Mouse (Mus musculus) midbrain, embryonic 15.5 days (tissue): ENCODE results near the gene Mex3b. TPM values are rescaled to one million over a fixed set of nuclear protein-coding genes. Genes with fewer than 3 reads are reported as not detected.

Experiments
- ATAC-seq: fragments of 200-750 bp; cut with Nextera tagmentation; replicated peaks from 2 replicates; pipeline ENCODE4 v1.8.0; 2017; ENCODE audit warnings: moderate TSS enrichment
- H3K27ac ChIP-seq: fragments of 300-500 bp; sonication (generic); 2 replicates; pipeline ENCODE4 v1.5.1; 2015; ENCODE audit warnings: mild to moderate bottlenecking, inconsistent platforms
- H3K27me3 ChIP-seq: fragments of 300-500 bp; sonication (generic); replicated peaks from 2 replicates; pipeline ENCODE4 v1.6.1; 2015; ENCODE audit warnings: inconsistent platforms
- H3K36me3 ChIP-seq: fragments of 300-500 bp; sonication (generic); replicated peaks from 2 replicates; pipeline ENCODE4 v1.6.1; 2015; ENCODE audit warnings: inconsistent platforms
- H3K4me1 ChIP-seq: fragments of 300-500 bp; sonication (generic); 2 replicates; pipeline ENCODE4 v1.6.1; 2015; ENCODE audit warnings: inconsistent platforms
- H3K4me2 ChIP-seq: fragments of 300-500 bp; sonication (generic); 2 replicates; pipeline ENCODE4 v1.6.1; 2015; ENCODE audit warnings: inconsistent platforms, mild to moderate bottlenecking, moderate library complexity
- H3K4me3 ChIP-seq: fragments of 300-500 bp; sonication (generic); 2 replicates; pipeline ENCODE4 v1.5.1; 2015; ENCODE audit warnings: mild to moderate bottlenecking, inconsistent platforms
- H3K9ac ChIP-seq: fragments of 300-500 bp; sonication (generic); 2 replicates; pipeline ENCODE4 v1.6.1; 2015; ENCODE audit warnings: mild to moderate bottlenecking, inconsistent platforms
- H3K9me3 ChIP-seq: fragments of 300-500 bp; sonication (generic); 2 replicates; pipeline ENCODE4 v1.6.1; 2016; ENCODE audit warnings: inconsistent platforms
- WGBS: fragments of 180-500 bp; shearing (Covaris S2); methylation state at CpG from one replicate; pipeline ENCODE4 v1.1.7; 2015; ENCODE audit warnings: mixed read lengths; 5-methylcytosine and 5-hydroxymethylcytosine counted together
- polyA plus RNA-seq: library from polyadenylated mRNA; unstranded; fragments of >200 nt; fragmentation: Nextera tagmentation; extraction: Ambion mirVana; gene quantifications from 2 replicates; pipeline ENCODE4 v1.2.1, GENCODE M21; 2015

Gene Mex3b
- polyA plus RNA-seq, 1 experiment from 2014 or later: 33.1 TPM

DNA sequence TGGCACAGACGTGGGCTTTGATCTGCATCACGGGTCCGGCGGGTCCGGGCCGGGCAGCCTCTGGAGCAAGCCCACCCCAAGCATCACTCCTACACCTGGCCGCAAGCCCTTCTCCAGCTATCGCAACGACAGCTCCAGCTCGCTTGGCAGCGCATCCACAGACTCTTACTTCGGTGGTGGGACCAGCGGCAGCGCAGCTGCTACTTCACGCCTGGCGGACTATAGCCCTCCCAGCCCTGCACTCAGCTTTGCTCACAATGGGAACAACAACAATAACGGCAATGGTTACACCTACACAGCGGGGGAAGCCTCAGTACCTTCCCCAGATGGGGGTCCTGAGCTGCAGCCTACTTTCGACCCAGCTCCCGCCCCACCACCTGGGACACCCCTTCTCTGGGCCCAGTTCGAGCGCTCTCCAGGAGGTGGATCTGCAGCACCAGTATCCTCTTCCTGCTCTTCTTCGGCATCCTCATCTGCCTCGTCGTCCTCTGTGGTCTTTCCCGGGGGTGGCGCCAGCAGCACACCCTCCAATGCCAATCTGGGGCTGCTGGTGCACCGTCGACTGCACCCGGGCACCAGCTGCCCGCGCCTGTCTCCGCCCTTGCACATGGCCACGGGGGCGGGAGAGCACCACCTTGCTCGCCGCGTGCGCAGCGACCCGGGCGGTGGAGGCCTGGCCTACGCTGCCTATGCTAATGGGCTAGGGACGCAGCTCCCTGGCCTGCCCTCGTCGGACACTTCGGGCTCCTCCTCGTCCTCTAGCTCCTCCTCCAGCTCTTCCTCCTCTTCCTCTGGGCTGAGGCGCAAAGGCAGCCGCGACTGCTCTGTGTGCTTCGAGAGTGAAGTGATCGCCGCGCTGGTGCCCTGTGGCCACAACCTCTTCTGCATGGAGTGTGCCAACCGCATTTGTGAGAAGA is 2.4 kb downstream of the Mex3b start:
- peaks cover 27% of the 10 kb centered on the region for H3K4me1 ChIP-seq
- H3K9me3 ChIP-seq: no peaks in the 10 kb centered on the region
- H3K4me2 ChIP-seq: peak overlapping the region; percentile 88
- H3K4me3 ChIP-seq: peak overlapping the region; percentile 92
- peak overlapping the region; percentile 100 for H3K27ac ChIP-seq
- no peaks in the 10 kb centered on the region for H3K27me3 ChIP-seq
- under 1% methylated on average over 55 of the region's 56 CpGs for WGBS
- peaks cover 11% of the 10 kb centered on the region; the same call in 1 of the 2 replicates for H3K36me3 ChIP-seq
- H3K9ac ChIP-seq: peak overlapping the region; percentile 100
- no peak for ATAC-seq

DNA sequence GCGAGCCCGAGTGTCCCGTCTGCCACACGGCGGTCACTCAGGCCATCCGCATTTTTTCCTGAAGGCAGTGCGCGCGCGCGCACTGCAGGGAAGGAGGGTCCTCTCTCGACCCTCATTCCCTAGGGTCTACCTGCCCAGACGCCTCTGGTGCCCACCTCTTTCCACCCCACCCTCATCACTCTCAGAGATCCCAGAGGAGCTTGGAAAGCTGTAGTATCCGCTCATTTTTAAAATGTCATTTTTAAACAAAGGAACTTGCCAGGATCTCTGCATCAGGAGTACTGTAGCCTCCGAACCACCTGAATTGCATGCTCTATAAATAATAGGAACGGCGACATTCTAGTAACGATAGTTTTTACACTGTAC is 3.0 kb downstream of the Mex3b start:
- H3K36me3 ChIP-seq: peaks cover 11% of the 10 kb centered on the region; the same call in 1 of the 2 replicates
- WGBS: 6% methylated on average over 18 of the region's 18 CpGs
- peaks cover 20% of the 10 kb centered on the region for H3K4me1 ChIP-seq
- peak overlapping the region; percentile 92 for H3K4me3 ChIP-seq
- peak overlapping the region; percentile 100 for H3K27ac ChIP-seq
- H3K27me3 ChIP-seq: no peaks in the 10 kb centered on the region
- no peak for ATAC-seq
- H3K9me3 ChIP-seq: no peaks in the 10 kb centered on the region
- H3K9ac ChIP-seq: peak overlapping the region; percentile 100
- peak overlapping the region; percentile 88 for H3K4me2 ChIP-seq

DNA sequence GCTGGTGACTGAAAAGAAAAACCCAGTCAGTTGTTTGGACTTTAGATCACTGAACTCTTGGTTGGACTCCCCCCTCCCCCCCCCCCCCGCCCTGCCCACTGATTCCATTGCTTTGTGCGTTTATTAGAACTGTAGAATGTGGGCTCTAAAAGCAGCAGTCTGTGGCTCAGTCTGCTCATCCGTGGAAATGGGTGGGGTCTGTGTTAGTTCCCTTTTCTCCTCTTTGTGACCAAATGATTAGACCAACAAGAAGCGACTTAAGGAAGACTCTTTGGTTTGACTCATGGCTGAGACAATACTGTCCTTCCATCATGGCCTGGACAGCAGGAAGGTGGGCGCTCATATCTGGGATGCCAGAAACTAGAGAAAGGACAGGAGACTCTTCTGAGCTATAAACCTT is 9.4 kb downstream of the Mex3b start:
- 58% methylated on average over 5 of the region's 5 CpGs for WGBS

DNA sequence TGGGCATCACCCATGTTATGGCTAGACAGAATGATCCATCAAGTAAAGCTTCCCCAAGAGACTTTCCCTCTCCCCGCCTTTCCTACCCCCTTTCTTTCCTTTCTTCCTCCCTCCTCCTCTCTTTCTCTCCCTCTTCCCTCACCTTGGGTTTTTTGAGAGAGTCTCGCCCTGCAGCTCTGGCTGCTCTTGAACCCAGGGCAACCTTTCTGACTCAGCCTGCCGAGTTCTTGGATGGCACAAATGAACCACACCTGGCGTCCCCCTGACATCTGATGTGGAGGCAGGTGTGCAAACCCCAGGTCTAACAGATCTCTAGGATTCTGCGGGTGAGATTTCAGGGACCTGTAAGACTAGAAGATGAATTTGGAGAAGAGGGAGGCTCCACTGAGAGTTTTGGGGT is 12.9 kb downstream of the Mex3b start:
- ATAC-seq: no peak
- Histone ChIP-seq H3K9me3 (no peaks in the 10 kb centered on the region), H3K36me3 (no peaks in the 10 kb centered on the region), H3K4me3 (no peak overlapping the region), H3K27me3 (no peaks in the 10 kb centered on the region), H3K4me1 (no peaks in the 10 kb centered on the region), H3K4me2 (no peak overlapping the region), H3K27ac (no peak overlapping the region), H3K9ac (no peak overlapping the region)
- WGBS: 92% methylated on average over 5 of the region's 5 CpGs

More for the DNA sequence above, 9.4 kb downstream of the Mex3b start:
- H3K27me3 ChIP-seq: no peaks in the 10 kb centered on the region
- H3K27ac ChIP-seq: no peak overlapping the region
- H3K4me2 ChIP-seq: no peak overlapping the region
- no peak overlapping the region for H3K9ac ChIP-seq
- H3K36me3 ChIP-seq: 0 out of 2 replicates have a peak, but pooled peaks cover 2% of the 10 kb centered on the region
- peaks cover 19% of the 10 kb centered on the region for H3K4me1 ChIP-seq
- no peak for ATAC-seq
- H3K4me3 ChIP-seq: no peak overlapping the region
- no peaks in the 10 kb centered on the region for H3K9me3 ChIP-seq

DNA sequence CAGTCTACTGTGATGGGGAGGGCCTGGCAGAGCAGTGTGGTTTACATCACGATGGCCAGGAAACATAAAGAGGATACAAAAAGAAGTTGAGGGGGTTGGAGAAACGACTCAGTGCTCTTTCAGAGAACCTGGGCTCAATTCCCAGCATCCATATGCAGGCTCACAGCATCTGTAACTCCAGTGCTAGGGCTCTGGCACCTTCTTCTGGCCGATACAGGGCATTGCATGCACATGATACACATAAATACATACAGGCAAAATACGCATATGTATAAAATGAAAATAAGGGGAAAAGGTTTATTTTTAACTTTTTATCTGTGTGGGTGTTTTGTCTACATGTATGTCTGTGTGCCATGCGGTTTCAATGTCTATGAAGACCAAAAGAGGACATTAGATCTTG is 13.6 kb downstream of the Mex3b start:
- Histone ChIP-seq H3K9ac (no peak overlapping the region), H3K4me3 (no peak overlapping the region), H3K4me2 (no peak overlapping the region), H3K27ac (no peak overlapping the region), H3K4me1 (no peaks in the 10 kb centered on the region), H3K27me3 (no peaks in the 10 kb centered on the region), H3K36me3 (no peaks in the 10 kb centered on the region), H3K9me3 (no peaks in the 10 kb centered on the region)
- whole genome bisulfite sequencing: 91% methylated on average over 5 of the region's 5 CpGs
- no peak for ATAC-seq

DNA sequence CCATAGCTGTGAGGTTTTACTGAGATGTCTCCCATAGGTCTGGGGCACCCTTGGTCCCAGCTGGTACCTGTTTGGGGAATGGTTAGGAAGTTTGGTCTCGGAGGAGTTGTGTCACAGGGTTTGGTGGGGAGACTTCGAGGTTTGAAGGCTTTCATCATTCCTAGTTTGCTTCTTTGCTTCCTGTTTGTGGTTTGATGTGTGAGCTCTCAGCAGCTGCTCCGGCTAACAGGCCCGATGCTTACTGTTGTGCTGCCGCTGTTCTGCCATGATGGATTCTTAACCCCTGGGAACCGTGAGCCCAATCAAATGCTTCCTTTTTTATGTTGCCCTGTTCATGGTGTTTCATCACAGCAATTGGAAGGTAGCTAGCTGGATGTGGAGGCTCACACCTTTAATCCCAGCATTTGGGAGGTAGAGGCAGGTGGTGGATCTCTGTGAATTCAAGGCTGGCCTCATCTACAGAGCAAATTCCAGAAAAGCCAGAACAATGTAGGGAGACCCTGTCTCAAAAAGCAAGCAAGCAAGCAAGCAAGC is 23.3 kb downstream of the Mex3b start:
- Histone ChIP-seq H3K27ac (no peak overlapping the region), H3K9ac (no peak overlapping the region), H3K9me3 (no peaks in the 10 kb centered on the region), H3K4me1 (no peaks in the 10 kb centered on the region), H3K4me2 (no peak overlapping the region), H3K27me3 (no peaks in the 10 kb centered on the region), H3K4me3 (no peak overlapping the region), H3K36me3 (no peaks in the 10 kb centered on the region)
- ATAC-seq: no peak
- 84% methylated on average over 6 of the region's 6 CpGs for WGBS

DNA sequence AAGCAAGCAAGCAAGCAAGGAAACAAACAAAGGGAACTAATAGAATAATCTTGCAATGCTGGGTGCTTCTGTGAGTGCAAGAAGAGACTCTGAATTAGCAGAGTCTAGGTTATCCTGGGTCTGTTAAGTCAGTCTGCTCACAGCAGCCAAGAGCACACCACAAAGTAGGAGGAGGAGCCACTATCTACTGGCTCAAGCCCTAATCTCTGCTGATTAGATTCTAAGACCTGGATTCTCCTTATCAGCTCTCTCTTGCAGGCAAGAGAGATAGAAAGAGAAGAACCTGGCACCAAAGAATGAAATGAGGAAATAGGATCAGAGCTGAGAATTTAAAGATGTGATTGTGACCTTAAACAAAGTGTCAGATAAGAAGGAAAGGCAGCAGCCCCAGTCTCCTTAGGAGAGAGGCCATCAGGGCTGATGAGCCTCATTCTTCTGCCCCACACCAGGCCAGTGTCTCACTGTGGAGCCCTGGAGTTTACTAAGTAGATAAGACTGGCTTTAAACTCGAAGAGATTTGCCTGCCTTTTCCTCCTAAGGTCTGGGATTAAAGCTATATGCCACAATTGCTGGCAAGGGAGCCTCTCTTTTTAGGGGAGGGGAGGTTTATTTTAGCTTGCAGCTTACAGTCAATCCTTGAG is 23.9 kb downstream of the Mex3b start:
- WGBS: 20% methylated on average over 1 of the region's 1 CpGs
- no peaks in the 10 kb centered on the region for H3K27me3 ChIP-seq
- no peak overlapping the region for H3K27ac ChIP-seq
- no peaks in the 10 kb centered on the region for H3K36me3 ChIP-seq
- no peaks in the 10 kb centered on the region for H3K9me3 ChIP-seq
- H3K4me2 ChIP-seq: no peak overlapping the region
- ATAC-seq: no peak
- H3K9ac ChIP-seq: no peak overlapping the region
- H3K4me3 ChIP-seq: no peak overlapping the region
- H3K4me1 ChIP-seq: no peaks in the 10 kb centered on the region

DNA sequence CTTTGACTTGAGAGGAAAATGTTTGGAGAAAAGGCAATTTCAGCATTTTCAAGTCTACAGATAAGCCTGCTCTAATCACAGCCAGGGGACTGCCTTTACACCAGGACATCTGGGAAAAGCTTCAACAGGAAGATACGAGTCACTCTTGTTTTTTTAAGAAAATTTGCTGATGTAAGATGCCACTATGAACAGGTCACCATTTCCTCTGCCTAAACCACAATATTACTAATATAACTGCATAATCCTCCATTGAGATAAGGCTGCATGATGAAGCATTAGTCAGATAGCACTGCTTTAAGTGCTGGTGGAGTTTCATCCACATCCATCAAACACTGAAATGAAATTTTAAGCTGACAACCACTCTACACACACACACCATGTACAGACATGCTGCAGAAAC is 27.2 kb downstream of the Mex3b start:
- Histone ChIP-seq H3K9ac (no peak overlapping the region), H3K9me3 (no peaks in the 10 kb centered on the region), H3K36me3 (no peaks in the 10 kb centered on the region), H3K4me1 (no peaks in the 10 kb centered on the region), H3K27ac (no peak overlapping the region), H3K4me2 (no peak overlapping the region), H3K27me3 (no peaks in the 10 kb centered on the region), H3K4me3 (no peak overlapping the region)
- 64% methylated on average over 1 of the region's 1 CpGs for WGBS
- ATAC-seq: no peak

DNA sequence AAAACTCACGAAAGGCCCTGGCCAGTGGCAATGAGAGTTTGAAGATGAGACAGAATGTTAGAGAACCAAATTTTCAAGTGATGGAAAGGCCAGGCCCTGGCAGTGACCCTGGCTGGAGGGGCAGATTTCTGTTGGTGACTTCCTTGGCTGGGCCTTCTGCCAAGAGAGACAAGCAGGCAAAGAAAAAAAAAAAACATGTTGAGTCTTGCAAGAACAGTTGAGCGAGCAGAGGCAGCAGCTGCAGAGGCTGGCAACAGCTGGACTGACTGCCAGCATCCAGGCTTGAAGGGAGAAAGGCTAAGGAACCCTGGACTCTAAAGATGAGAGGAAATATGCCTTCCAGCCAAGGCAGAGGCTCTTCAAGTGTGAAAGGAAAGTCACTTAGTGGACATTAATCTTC is 28.5 kb downstream of the Mex3b start:
- H3K27me3 ChIP-seq: no peaks in the 10 kb centered on the region
- WGBS: 66% methylated on average over 2 of the region's 2 CpGs
- H3K9me3 ChIP-seq: no peaks in the 10 kb centered on the region
- H3K4me1 ChIP-seq: no peaks in the 10 kb centered on the region
- H3K4me2 ChIP-seq: no peak overlapping the region
- H3K27ac ChIP-seq: no peak overlapping the region
- H3K9ac ChIP-seq: no peak overlapping the region
- no peak for ATAC-seq
- no peaks in the 10 kb centered on the region for H3K36me3 ChIP-seq
- no peak overlapping the region for H3K4me3 ChIP-seq

DNA sequence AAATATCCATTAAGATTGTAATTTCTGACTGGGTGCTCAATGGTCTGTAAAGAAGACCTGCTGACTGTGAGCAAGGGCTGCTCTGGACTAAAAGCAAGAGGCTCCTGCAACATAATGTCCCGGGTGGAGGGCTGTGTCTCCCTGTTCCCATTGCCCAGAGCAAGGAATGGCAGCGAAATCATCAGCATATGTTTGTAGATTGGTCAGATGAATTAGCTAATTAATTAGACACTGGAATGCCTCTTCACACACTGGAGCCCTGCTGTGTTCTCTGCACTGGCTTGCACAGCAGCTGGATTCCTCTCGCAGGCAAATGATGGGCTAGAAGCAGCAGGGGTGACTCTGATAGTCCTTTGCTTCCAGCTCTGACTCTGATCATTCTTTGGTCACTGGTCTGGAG is 29.6 kb downstream of the Mex3b start:
- WGBS: 33% methylated on average over 3 of the region's 3 CpGs

DNA sequence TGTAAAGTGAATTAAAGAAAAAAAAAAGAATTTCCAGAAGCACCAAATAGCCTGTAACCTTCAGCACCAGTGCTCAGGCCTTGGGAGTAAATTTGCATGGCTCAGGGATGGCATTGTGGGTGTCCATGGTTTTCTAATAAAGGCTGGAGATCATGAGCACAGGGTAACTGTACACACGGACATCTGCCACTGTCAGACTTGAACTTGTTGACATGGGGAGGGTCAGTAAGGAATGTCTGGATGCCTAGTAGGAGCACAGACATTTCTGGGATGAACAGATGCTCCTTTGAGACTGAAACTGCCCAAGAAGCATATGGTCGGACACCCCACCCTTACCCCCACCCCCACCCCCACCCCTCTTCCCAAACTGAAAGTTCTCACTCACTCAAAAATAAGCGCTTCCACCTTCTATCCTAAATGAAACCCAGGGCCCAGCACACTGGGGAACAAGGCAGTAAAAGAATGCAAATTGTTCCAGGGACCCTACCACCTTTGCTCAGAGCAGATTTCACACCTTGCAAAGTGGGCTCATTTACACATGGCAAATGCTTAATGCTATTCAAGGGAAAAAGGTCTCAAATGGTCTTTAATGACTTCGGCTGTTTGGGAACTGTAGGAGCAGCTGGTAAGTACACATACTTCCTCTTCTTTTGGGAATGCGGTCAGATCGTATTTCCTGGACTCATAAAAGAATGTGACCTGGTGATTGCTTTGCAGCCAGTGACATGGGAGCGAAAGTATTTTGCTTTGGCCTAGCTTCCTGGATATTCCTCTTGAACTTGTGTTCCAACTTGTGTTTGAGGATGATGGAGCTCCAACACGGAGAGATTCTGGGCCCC is 32.5 kb downstream of the Mex3b start:
- no peaks in the 10 kb centered on the region for H3K4me1 ChIP-seq
- H3K9me3 ChIP-seq: no peaks in the 10 kb centered on the region
- H3K27ac ChIP-seq: no peak overlapping the region
- no peaks in the 10 kb centered on the region for H3K27me3 ChIP-seq
- H3K9ac ChIP-seq: no peak overlapping the region
- H3K36me3 ChIP-seq: no peaks in the 10 kb centered on the region
- WGBS: 83% methylated on average over 8 of the region's 8 CpGs
- no peak overlapping the region for H3K4me2 ChIP-seq
- H3K4me3 ChIP-seq: no peak overlapping the region
- no peak for ATAC-seq

More for the DNA sequence above, 29.6 kb downstream of the Mex3b start:
- Histone ChIP-seq H3K4me2 (no peak overlapping the region), H3K27me3 (no peaks in the 10 kb centered on the region), H3K4me1 (no peaks in the 10 kb centered on the region), H3K9ac (no peak overlapping the region), H3K27ac (no peak overlapping the region), H3K4me3 (no peak overlapping the region), H3K9me3 (no peaks in the 10 kb centered on the region), H3K36me3 (no peaks in the 10 kb centered on the region)
- ATAC-seq: no peak

DNA sequence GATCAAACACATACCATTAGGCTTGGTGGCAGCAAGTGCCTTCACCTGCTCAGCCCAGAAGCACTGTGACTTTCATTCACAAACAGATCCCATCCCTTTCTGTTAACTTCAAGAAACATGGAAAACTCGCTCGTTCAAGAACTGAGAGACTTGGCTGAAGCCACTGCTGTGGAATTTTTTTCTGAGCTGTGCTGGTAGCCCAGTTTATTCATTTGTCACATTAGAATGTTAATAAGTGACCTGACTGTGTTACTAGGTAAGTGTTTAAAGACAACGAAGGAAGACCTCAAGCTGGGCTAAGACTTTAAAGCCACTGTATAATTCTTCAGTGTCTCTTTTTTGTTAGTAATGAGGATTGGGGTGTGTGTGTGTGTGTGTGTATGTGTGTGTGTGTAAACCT is 35.9 kb downstream of the Mex3b start:
- ATAC-seq: no peak
- H3K4me1 ChIP-seq: no peaks in the 10 kb centered on the region
- H3K9me3 ChIP-seq: no peaks in the 10 kb centered on the region
- WGBS: 85% methylated on average over 3 of the region's 3 CpGs
- no peak overlapping the region for H3K27ac ChIP-seq
- no peak overlapping the region for H3K9ac ChIP-seq
- H3K4me2 ChIP-seq: no peak overlapping the region
- H3K4me3 ChIP-seq: no peak overlapping the region
- H3K36me3 ChIP-seq: no peaks in the 10 kb centered on the region
- H3K27me3 ChIP-seq: no peaks in the 10 kb centered on the region
